Mouse (Mus musculus): ENCODE results near the gene Arl6ip5.

DNA sequence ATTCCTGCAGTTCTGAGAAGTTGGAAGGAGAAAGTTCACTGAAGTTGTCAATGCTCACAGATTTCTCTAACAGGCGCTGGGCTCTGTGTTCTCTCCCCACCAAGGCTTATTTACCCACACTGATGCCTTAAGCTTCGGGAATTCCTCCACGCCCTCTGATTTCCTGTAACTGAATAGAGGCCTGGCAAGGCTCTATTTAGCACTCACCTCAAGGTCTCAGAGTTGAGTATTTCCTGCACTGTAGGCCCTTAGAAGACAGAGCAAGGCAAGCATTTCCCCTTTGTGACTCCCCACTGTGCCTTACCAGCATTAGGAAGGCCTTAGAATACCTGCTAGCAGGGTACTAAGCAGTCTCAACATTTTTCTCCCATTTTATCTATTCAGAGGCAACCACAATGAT is 2.1 kb upstream of the Arl6ip5 start:
- TF ChIP-seq CTCF (IDR thresholded peaks at IDR 0.05; ENCODE audit: low read depth, low read length): no peak
- no peak for TF ChIP-seq POLR2A (IDR thresholded peaks at IDR 0.05; ENCODE audit: extremely low read depth, insufficient read depth, low read length)
